Mouse (Mus musculus) heart, postnatal 0 days (tissue): ENCODE data around the gene Rhox12.

Experiments used
- CTCF ChIP-seq: IDR thresholded peaks from 2 replicates; pipeline ENCODE4 v1.5.1; 2016; ENCODE audit warnings: antibody characterized with exemption, control low read depth, low read depth
- EP300 ChIP-seq: IDR thresholded peaks from 2 replicates; pipeline ENCODE4 v1.6.1; 2016; ENCODE audit warnings: antibody characterized with exemption, low read depth

GRCm38 (mm10) chrX:38066175-38066574, 44.5 kb downstream of the Rhox12 start, which contains the start of gene Rhox10:
- no peak for TF ChIP-seq CTCF
- TF ChIP-seq EP300, result no peak
